Mouse (Mus musculus) right cerebral cortex, postnatal 10 days (tissue): Measurements from ENCODE around the gene Gm44511.
A peak's percentile ranks its signal among the peaks of the same experiment; 100 is the strongest.
"Not testable (repeated sequence)": the region's sequence is repeated elsewhere in the genome, so short reads cannot be mapped to it uniquely, and the experiment has no call there.

ENCODE experiments used
- DNase-seq, 2 experiments: peaks; one replicate each; pipeline ENCODE4 v3.0.0; 2021; ENCODE audit warnings: low spot score in 2 of 2

Gm44511 gene

DNA sequence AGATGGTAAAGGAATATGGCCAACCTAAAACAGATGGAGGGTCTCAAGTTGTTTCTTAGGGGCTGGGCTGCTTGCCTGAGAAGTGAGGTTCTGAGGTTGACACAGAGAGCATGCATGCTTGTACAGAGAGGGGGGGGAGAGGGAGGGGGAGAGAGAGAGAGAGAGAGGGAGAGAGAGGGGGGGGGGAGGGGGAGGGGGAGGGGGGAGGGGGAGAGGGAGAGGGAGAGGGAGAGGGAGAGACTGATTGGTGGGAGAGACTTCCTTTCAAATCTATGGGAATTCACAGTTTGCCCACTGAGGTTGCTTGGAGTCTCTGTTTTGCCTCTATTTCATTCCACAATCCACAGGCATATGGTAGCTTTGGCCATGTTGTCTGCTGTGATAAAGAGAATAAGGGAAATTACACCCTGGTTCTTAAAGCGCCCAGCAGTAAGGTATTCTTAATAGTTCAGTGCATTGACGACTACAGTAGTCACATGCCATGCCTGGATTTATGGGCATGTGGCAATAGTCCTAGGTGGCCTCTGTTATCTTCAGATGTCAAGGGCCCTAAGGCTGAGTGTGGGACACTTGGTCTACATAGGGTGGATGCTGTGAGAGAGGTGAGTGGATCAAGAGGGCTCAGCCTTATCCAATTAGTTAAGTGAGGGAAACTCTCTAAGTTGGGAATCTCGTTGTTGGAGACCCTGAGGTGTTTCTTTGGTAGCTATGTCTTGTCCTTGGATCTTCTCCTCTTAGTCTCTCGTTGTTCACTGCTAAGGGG is 15.4 kb upstream of the Gm44511 start:
- no peak for DNase-seq

GRCm38 (mm10) chr6:128840669-128841068 is 14.6 kb upstream of the Gm44511 start:
- not testable (repeated sequence) for DNase-seq

DNA sequence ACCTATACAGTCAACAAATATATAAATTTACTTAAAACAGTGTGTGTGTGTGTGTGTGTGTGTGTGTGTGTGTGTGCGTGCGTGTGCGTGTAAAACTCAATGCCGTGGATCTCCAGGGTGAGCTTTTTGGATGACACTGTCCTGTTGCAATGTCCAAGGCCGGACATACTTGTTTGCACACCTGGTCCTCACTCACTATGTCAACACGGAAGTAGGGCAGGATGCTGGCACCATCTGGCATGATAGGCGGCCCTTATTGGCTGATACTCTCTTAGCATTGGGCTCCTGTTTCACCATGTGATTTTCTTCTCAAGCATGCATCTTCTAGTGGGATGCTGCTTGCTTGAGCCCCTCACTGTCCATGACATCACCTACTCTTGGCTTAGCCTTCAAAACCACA is 13.8 kb upstream of the Gm44511 start:
- DNase-seq = no peak

DNA sequence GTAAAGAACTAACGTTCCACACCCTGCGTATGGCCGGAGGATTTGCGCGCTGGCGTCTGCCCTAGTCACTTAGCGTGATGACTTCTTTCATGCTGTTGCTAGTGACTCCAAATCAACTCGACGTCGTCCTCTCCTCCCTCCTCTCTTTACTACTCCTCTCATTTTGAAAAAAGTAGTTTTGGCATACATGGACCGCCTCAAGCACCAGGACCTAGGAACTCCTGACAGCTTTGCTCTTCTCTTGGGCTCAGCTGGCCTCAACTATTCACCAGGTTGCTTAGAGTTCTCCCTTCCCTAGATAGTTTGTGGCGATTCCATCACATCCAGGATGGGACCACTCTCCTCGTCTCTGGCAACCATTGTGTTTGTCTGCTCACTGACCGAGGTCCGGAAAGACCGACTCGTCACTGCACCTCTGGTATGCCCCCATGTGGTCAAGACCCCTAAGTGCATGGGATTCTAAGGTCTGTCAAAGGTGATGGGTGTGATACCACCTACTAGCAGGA is 13.2 kb upstream of the Gm44511 start:
- peak; percentile 84 for DNase-seq

DNA sequence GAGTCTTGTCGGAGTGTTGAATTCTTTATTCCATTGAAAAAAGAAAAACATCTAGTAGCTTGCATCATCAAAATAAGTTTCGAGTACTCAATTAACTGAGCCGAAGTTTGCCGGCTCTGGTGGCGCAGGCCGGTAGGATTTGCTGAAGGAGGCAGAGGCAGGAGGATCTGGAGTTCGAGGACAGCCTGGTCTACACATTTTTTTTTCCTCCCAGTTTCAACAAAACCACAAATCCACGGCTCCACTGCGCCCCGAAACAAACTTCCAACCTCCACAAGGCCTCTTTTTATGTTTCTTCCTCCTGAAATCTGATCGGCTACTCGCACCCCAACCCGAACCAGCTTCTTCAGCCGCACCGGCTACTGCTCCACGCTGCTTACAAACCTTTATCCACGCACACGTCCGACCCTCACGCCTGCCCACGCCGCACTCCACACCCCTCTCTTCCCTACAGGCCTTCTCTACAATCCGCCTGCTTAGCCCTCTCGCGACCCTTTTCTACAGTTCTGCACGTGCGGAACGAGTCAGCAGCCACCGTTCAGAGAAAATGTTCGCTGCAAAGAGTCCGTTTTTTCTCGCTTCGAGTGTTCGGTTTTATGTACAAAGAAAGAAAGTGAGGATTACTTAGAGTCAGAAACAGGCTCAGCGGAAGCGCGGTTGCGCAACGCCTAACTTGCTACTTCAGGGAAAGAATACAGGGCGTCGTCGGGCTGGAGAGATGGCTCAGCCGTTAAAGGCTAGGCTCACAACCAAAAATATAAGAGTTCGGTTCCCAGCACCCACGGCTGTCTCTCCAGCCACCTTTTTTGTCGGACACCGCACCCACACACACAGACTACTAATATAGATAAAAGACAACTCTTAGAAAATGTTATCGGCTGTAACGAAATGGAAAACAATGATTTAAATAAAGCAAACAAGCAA is 12.5 kb upstream of the Gm44511 start:
- DNase-seq = peak; percentile 88 to 89

DNA sequence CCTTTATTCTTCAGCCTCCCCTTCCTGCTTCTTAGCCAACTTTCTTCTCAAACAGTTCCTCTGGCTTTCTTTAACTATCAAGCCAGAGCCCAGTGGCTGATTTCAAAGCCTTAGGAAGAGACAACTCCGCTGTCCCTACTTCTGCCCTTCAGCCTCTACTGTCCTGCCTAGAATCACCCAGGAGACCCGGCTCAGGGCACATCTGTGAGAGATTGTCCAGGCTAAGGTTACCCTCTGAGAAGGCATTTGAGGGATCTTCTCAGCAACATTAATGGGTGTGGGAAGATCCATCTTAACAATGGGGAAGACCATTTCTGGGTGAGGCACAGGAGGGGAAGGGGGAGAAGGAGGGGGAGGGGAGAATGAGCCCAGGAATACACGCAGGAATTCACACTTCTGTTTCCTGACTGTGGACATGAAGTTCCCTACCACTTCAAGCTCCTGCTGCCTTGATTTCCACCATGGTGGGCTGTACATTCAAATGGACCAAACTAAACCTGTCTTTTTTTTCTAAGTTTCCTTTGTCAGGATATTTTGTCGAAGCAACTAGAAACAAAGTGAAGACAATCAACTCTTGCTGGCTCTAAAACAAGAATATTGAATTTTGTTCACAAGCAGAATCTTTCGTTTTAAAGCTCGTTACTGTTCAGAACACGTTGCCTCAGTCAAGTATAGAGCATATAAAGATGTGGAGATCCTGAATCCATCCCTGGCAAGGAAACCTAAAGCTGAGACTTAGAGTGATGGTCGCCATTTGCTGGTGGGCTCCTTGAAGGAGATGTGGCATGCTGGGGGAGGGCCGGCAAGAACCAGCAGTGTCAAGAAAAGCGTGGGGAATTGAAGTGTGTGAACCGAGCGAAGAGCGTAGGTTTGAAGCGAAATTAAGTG is 11.6 kb upstream of the Gm44511 start:
- DNase-seq = peak in 1 of 2 experiments; percentile 37

- no peak for DNase-seq
Observed at GRCm38 (mm10) chr6:128836955-128837334, 10.8 kb upstream of the Gm44511 start.

DNA sequence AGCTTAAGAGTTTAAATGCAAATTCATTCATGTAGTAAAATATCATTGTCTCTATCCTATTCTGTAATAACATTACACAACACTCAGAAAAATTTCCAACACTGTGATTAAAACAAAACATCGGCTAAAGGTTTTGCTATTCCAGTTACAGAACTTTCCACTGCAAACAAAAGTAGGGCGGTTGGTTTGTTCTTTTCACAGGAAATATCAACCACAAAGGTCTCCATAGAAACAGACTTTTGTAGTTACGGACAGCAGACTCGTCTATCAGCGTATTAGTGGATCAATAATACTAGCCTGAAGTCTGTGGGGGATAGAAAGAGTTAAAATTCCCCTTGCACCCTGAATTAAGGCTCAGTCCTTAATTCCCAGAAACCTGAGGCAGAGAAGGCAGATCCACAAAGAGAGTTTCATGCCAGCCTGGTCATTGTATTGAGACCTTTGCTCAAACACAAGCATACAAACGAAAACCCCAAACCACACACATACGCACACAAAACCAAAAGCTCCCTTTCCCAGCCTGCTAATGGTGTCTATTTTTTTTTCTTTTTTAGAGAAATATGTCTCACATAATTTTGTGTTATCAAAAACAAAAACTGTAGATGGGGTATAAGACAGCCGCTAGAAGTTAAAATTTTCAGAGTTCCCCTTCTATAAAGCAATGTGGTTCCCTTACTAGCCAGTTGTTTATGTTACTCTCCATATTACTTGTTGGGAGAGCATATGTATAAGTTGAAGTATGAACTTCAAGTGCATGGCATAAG is 10.3 kb upstream of the Gm44511 start:
- no peak for DNase-seq

GRCm38 (mm10) chr6:128835571-128835970 is 9.5 kb upstream of the Gm44511 start:
- no peak for DNase-seq

GRCm38 (mm10) chr6:128833046-128833445 is 6.9 kb upstream of the Gm44511 start:
- DNase-seq = no peak

- DNase-seq = no peak
Observed at GRCm38 (mm10) chr6:128829837-128830236, 3.7 kb upstream of the Gm44511 start.

DNA sequence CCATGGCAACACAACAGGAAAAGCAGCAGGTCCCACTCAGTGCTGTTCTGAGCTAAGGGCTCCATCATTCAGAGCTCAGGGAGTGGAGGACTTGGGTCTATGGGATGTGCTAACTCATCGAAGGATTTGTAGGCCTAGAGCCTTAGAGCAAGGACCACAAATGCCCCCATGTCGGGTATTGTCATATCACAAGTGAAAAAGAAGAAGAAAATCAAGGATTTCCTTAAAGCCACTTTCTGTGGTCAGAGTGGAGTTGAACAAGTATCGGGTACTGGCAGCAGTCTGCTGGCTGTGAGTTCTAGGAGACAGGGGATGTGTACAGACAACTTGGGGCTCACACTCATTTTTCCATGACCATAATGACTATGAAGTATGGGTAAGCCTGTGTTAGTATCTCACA is 666 bp upstream of the Gm44511 start:
- no peak for DNase-seq

- DNase-seq = no peak
Observed at GRCm38 (mm10) chr6:128818083-128818802, 7.9 kb downstream of the Gm44511 start.

DNA sequence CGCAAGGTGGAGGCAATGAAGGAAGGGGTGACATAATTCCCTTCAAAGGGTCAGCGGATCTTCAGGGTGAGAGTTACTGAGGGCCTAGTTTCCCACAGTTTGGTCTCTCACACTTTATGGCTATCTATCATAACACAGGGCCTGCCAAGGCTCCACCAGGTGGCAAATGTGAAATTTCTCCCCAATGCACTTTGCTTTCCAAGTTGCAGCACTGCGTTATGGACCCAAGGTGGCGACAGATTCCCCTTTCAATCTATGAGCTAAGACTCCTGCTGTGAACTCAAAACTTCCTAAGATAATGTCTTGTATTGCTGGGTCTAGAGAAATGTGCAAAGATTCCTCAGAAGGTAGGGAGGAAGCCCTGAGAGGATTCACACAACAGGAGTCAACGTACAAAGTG is 17.6 kb downstream of the Gm44511 start:
- DNase-seq = peak; percentile 40 to 56

- no peak for DNase-seq
Observed at GRCm38 (mm10) chr6:128807021-128807420, 19.1 kb downstream of the Gm44511 start.

DNA sequence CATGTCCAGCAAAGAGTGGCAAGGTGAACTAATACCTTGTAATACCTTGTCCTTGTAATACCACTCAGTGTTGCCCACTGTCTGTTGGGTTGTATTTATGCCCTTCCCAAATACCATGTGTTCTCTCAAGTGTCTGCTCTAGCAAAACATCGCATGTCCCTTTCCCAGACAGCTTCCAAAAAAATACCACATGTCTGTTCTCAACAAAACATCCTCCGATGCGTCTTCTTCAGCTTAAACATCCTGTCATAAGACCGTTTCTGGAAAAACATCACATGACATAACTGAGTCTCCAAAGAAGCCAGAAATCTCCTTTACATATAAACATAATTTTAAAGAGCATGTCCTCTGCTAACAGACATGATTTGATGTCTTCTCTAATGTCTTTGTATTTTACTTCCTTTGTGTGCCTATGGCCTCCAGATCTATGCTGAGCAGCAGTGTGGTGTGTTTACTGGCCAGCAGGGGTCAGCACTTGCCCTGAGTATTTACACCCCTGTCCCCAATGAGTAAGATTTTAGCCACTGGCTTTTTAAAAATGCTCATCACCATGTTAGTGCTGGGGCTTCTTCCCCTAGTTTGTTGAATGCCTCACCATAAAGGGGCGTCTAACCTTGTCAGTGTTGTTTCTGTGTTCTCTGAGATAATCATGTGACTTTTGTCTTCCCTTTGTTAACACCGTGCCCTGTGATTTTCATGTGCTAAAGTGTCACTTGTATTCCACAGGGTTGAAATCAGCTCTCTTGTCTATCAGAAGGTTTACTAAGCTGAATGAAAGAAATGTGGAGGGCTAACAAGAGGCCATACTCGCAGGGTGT is 21.1 kb downstream of the Gm44511 start:
- DNase-seq = peak; percentile 70 to 74

DNA sequence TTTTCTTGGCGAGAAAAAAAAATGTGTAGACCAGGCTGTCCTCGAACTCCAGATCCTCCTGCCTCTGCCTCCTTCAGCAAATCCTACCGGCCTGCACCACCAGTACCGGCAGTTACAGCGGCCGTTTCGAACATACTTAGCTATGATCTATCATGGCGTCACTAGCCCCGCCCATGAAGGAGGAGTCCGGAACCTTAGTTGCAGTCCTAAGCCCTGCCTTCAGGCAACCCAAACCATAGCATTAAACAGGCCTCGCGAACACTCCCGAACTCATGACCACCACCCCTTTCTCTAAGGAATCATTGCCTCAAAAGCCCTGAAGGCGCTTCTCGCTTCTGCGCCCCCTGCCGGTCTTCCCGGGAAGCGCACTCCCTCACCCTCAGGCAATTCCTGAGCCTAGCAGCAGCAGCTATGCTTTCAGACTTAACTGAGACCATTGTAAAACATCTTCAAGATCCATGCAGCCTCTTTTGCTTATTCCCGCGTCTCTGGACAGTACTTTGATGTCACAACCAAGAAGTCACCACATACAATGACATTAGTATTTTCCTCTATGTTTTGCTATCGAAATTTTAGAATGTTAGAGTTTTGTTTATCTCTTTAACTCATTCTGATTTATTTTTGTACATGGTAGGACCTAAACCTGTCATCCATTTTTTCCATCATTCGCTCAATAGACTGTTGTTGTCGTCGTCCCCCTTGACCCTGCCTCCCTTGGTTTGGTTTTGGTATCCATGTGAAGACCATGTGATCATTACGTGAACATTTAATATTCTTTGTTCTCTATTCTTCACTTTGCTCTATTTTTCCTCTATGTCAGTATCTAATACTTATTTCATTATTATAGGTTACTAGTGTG is 22.9 kb downstream of the Gm44511 start:
- peak; percentile 96 to 97 for DNase-seq

DNA sequence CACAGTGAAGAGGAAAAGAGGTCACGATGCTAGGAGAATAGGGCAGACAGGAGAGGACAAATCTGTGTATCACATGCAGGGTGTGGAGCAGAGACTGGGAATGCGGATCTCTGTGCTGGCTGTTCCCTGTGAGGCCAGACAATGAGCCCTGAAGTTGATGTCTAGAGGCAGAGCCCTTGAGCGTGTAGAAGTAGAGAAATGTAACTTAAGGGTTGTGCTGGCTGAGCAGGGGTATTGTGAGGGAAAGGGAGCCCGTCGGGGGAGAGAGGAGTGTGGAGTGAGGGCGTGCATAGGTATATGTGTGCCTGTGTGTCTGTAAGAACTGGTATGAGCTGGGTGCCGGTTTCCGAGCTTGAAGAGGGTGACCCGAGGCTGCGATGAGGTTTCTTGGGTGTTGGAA is 23.6 kb downstream of the Gm44511 start:
- DNase-seq = peak; percentile 56 to 67
